Mouse (Mus musculus) C2C12 (cell line): Measurements from ENCODE around the gene Gpc6.

Experiments used
- CEBPB ChIP-seq: IDR thresholded peaks from one replicate; pipeline ENCODE4 v1.6.1; 2011; ENCODE audit warnings: low read depth, mild to moderate bottlenecking, control low read depth, moderate library complexity
- CTCF ChIP-seq: IDR thresholded peaks from one replicate; pipeline ENCODE4 v1.5.1; 2011; ENCODE audit not compliant: control insufficient read depth, insufficient read depth, insufficient read length
- MYOG ChIP-seq: IDR thresholded peaks from one replicate; pipeline ENCODE4 v1.6.1; 2011; ENCODE audit not compliant: control insufficient read depth, insufficient read length; ENCODE audit errors: extremely low read depth
- USF1 ChIP-seq: IDR thresholded peaks from one replicate; pipeline ENCODE4 v1.6.1; 2011; ENCODE audit warnings: low read depth, mild to moderate bottlenecking, control low read depth, moderate library complexity

DNA sequence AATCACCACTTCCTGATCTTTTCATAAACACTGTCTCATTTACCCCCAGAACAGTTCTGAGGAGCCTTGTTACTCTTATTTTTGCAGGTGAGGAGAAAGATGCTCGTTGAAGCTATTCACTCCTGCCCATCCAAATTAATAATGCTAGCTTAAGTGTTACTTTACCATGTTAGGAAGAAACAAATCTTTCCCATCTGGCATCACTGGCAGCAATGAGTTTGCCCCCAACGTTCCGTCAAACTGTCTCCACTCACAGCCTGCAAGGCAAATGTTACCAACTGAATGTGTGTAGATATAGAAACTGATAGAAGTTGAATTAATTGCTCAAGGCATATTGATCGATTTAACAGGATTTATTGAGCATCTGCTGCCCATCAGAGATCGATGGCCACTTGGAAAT is 1047.5 kb downstream of the Gpc6 start:
- TF ChIP-seq MYOG: no peak
- no peak for TF ChIP-seq CTCF
- TF ChIP-seq CEBPB: no peak
- no peak for TF ChIP-seq USF1
